Mouse (Mus musculus): ENCODE data around the gene Pdhx.

The Pdhx gene

DNA sequence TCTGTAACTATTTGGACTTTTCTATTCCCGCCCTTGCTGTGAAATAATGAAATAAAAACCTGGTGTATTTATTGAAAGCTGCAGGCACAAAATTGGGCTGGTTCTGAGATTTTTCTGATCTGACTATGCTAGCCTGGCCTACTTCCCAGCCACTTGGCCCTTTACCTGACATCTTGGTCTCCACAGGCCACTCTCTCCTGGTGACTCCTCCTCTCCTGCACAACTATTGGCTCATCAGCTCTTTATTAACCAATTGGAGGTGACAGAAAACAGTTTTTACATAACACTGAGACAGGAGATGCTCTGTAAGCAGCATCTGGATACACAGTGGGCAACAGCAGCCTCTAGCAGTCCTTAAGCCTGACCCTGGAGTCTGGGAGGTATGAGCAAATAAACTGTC, 83.9 kb downstream of the Pdhx start:
- no peak for DNase-seq (ENCODE audit: low spot score in 2 of 2)

DNA sequence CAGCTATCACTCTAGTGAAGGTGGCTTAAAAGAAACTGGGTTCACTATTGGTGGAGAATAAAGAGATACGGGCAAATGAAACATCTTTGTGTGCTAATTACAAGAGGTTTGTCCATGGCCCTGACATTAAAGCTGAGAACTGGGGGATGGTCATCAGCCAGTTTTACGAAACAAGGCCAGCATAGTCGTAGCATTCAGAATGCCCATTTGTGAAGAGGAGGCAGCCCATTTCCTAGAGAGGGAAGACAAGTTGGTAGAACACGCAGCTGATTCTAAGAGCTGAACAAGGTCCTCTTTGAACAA, 85.7 kb downstream of the Pdhx start:
- no peak for DNase-seq (ENCODE audit: low spot score in 2 of 2)

DNA sequence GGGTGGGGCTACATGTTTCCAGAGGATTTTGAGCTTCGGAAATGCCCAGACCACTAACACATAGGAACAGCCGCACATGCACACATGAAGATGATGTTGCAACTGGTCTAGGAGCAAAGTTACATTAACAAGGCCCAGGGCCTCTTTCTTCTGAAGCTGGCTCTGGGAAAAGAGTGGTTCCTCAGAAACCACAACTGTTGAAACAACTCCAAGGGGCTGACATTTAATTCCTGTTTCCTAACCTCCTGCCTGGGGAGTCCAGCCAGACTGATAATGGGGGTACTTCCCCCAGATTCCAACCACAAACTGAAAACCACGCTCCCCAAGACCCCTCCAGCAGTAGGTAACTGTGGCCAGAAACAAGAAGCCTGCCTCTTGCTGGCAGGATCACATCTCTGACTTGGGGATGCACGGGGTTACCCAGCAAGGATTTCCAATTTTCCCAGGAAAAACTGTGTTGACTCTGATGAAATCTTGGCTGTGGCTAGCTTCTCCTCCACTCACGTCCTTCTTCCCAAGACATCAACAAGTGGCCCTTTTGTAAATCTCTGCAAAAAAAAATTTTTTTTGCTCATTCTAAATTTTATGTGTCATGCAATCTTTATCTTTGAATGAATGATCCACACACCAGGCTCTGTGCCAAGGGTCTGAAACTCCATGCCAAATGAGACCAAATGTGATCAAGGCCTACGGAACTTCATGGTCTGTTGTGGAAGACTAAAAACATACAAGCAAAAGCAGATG, 86.2 kb downstream of the Pdhx start:
- no peak for DNase-seq (ENCODE audit: low spot score in 2 of 2)

DNA sequence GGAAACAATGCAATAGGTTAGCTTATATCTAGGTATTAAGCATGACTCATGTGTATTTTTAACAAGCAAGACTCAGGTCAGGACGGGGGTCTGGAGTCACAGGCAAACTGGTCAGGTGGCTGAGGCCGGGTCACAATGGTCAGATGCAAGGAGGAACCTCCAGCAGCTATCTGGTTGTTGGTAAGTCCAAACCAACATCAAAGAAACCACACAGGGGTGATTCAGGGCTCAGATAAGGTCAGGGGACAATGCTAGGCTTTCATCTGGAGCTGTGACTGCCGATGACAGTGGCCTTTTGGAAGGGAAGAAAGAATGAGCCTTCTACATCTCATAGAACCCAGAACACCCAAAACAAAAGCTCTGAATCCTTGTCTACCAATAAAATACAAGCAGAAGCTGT, 86.9 kb downstream of the Pdhx start:
- no peak for DNase-seq (ENCODE audit: low spot score in 2 of 2)

DNA sequence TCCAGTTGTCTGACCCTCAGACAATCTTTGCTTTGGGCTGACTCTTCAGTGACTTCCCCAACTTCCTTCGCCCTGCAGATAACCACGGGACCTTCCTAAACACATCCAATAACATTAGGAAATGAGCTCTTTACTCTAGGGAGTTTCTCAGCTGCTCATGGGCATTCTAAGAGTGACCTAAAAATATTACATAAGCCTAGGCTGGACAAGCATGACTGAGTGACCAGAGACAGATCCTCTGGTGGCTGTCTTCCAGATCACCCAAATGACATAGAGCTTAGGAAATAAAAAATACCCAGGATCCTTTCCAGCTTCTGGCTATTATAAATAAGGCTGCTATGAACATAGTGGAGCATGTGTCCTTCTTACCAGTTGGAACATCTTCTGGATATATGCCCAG, 90.5 kb downstream of the Pdhx start:
- DNase-seq (ENCODE audit: low spot score in 2 of 2), result no peak

DNA sequence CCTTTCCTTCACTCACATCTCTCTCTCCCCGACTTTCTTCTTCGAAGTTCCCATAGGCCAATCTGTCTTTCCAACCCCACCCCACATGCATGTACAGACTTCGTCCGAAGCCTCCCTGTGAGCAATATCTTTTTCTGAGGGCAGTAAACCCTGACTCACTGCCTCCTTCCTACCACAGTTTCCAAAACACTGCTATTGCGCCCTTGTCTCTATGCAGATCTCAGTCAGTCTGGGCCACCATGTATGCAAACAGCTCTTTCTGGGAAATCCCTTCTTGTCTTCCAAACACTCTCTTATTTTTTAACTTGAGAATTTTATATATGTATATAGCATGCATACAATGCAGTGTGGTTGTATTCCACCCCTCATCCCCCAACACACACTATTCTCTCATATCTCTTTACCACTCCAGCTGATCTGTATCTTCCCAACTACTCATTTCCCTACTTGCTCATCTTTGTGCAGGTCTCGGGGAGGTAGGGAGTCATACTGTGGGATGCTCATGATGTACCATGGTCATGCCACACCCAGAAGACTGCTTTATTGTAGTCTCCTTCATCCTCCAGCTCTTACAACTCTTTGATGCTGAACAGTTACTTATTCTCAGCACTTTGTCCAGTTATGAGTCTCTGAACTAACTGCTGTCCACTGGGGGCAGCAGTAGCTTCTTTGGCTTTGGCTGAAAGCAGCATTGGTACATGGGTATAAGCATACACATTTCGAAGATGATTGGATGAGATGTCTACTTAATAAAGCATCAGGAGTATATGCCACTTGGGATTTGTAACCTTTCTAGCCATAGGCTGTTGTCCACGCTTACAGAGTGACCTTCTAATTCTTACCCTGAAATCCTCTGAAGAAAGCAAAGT, 91.6 kb downstream of the Pdhx start:
- DNase-seq (ENCODE audit: low spot score in 2 of 2), result no peak

DNA sequence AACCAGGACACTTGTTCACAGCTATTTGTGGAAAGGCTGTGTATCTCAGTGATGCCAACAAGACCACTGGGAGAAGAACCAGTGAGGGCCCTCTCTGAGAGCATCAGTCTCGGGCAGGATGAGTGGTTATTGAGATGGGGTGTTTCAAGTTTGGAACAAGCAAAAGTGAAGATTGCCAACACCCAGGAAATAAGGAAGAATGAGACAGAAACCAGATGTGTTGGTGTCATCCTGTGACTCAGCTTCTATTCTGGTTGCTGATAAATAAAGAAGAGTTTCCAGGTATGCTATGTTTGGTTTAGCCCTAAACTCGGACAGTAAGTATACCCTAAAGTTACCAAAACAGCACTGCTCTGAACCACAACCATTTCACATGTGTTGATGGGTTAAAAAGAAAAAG, 92.4 kb downstream of the Pdhx start:
- DNase-seq (ENCODE audit: low spot score in 2 of 2), result no peak

DNA sequence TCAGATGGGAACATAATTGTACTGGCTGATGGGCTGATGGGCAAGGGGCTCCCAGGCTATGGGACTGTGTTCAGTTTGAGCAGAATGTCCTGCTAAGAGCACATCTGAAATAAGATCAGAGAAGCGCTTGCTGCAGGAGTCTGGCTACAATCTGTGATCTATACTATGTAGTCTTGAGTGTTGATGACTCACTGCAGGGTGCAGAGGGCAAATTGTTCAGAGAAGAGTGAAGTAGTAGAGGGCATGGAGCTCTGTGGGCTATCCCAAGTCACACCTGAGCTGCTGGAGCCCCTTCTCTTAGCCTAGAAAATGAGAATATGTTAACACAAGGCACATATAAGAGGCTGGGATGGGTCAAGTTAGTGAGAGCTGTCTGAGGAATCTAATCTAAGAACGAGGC, 93.8 kb downstream of the Pdhx start:
- DNase-seq (ENCODE audit: low spot score in 2 of 2), result no peak

DNA sequence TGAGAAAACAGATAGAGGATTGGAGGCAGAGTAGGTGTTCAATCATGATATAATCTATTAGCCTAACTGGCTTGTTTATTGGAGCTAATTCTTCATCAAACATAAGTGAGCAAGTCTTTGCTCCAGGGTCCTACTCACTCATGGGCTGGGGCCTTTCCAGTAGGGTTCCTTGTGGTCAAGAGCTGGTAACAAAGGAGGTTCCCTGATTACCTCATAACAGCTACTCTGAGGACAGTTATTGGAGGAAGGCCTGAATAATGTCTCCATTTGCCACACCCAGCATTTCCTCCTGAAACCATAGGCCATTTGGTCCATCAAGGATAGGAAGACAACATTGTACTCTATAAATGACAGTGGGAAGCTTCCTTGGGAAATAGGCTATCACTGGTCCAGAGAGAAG, 94.2 kb downstream of the Pdhx start:
- no peak for DNase-seq (ENCODE audit: low spot score in 2 of 2)

DNA sequence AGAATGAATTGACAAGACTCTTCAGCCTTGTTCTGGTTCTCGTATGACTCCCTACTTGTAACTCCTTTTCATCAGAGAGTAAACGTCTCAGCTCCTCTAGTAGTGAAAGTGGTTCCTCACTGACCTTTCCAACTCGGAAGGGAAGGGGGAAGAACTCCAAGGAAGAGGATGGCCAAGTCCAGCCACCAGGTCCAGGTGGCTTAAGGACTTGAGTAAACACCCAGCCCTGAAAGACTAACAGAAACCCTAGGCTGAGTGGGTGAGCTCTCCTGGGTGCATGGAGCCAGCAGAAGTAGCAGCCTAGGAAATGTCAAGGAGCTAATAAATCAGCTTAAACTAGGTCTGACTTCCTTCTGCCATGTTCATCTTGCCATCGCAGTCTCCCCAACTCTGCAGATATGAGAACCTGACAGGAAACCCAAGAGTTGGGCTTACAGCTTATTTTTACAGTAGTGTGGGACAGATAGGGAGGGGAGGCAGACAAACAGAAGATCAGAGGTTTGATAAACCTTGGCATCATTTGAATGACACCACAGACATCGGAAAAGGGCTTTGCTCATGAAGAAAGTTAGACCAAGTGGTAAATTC, 97.9 kb downstream of the Pdhx start:
- DNase-seq (ENCODE audit: low spot score in 2 of 2), result no peak

DNA sequence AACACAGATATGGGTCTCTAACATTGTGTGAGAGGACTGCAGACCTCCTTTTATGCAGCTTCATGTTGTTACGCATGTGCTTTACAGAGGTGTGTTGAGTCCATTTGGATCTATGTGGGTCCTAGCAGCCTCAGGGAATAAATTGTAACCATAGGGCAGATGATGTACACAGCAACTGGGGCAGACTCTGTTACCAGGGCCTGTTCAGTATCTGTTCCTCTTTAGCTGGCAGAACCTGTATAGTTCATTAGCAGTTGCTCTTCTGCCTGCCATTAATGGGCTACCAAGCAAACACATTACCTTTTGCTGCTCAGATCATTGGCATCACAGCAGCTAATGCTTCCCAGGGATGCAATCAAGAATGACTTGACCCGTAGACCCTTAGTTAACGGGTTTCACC, 100.2 kb downstream of the Pdhx start:
- DNase-seq (ENCODE audit: low spot score in 2 of 2), result no peak

DNA sequence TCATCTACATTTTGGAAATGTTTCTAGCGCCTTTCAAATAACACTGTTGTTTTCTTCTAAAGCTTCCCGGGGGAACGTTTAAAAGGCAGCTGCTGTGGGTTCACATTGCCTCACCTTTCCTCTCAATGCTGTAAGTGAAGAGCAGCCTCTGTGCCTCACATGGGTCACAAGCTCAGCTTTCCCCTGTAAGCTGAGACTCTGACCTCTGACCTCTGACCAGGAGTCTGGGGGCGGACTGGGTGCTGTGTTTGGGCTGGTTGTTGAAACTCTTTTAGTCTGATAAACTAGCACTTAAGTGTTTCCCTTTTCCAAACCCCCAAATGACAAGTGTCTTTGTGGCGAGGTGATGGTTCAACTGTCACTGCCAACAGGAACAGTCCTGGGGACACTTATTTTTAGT, 100.7 kb downstream of the Pdhx start:
- DNase-seq (ENCODE audit: low spot score in 2 of 2), result no peak

DNA sequence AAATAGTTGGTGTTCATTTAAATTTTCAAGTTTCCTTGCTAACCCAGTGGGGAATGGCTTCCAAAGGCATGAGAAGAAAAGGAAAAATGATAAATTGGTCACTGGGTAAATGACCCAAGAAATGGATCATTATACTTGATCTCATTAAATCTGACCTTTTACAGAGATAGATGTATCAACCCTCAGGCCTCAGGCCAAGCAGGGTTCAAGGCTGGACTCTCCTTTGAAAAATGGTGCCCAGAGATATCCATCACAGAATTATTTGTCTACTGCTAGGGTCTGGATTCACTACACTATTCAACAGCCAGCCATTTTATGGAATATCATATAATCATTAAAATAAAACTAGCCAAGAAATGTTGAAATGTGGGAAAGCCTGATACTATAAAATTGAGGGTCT, 101.4 kb downstream of the Pdhx start:
- no peak for DNase-seq (ENCODE audit: low spot score in 2 of 2)
